Mouse (Mus musculus) megakaryocyte, adult 5-6 weeks (primary cell): ENCODE data around the gene Ifit1bl2. TPM values are rescaled to one million over a fixed set of nuclear protein-coding genes. Genes with fewer than 3 reads are reported as not detected.

ENCODE experiments used
- ATAC-seq: 2 replicates; pipeline ENCODE4 v1.8.0; 2016; ENCODE audit warnings: mild to moderate bottlenecking, inconsistent platforms; ENCODE audit not compliant: poor library complexity, severe bottlenecking
- total RNA-seq, 2 experiments: library from RNA; stranded (forward) in 1 of 2; stranded (reverse) in 1 of 2; fragments of 153-499, 151-499 nt in 1 of 2; fragments of 221-1000, 200-1000 nt in 1 of 2; gene quantifications; 2 replicates each; pipeline versions ENCODE4 v1.2.3 to v1.2.4; 2015 to 2017

Gene Ifit1bl2
- total RNA-seq, 2 experiments from 2014 or later, result 3.8 to 8.1 TPM

- ATAC-seq, result no peak
These were observed 71.3 kb downstream of the Ifit1bl2 start for GRCm38 (mm10) chr19:34568988-34569895.

Other genes starting within 250 kb of the Ifit1bl2 start
- gene Ch25h, start 165.6 kb downstream of the Ifit1bl2 start, total RNA-seq (2015), result not detected in 2 replicates
- gene Ch25h, start 165.6 kb downstream of the Ifit1bl2 start, total RNA-seq (2017), result not detected in 2 replicates
- 119 and 136 TPM in 2 replicates for gene Lipa, start 113.3 kb downstream of the Ifit1bl2 start, total RNA-seq (2015)
- 69.1 and 73.0 TPM in 2 replicates for gene Lipa, start 113.3 kb downstream of the Ifit1bl2 start, total RNA-seq (2017)
- gene Ifit2, start 90.0 kb downstream of the Ifit1bl2 start, total RNA-seq (2015), result 10.1 and 10.2 TPM in 2 replicates
- 20.2 and 21.2 TPM in 2 replicates for gene Ifit2, start 90.0 kb downstream of the Ifit1bl2 start, total RNA-seq (2017)
- 22.6 and 25.4 TPM in 2 replicates for gene Ifit3, start 57.2 kb downstream of the Ifit1bl2 start, total RNA-seq (2015)
- gene Ifit3, start 57.2 kb downstream of the Ifit1bl2 start, total RNA-seq (2017), result 33.0 and 34.0 TPM in 2 replicates
- gene Ifit1bl1, start 38.8 kb downstream of the Ifit1bl2 start, total RNA-seq (2015), result 4.7 and 5.2 TPM in 2 replicates
- 5.7 and 6.4 TPM in 2 replicates for gene Ifit1bl1, start 38.8 kb downstream of the Ifit1bl2 start, total RNA-seq (2017)
- 4.7 and 5.1 TPM in 2 replicates for gene Ifit3b, start 32.8 kb downstream of the Ifit1bl2 start, total RNA-seq (2015)
- gene Ifit3b, start 32.8 kb downstream of the Ifit1bl2 start, total RNA-seq (2017), result 4.2 and 5.1 TPM in 2 replicates
- 7.5 and 13.0 TPM in 2 replicates for gene Ifit1, start 128 bp upstream of the Ifit1bl2 start, total RNA-seq (2015)
- gene Ifit1, start 128 bp upstream of the Ifit1bl2 start, total RNA-seq (2017), result 8.7 and 10.6 TPM in 2 replicates
- not detected in 2 replicates for gene Slc16a12, start 106.5 kb upstream of the Ifit1bl2 start, total RNA-seq (2015)
- not detected in 2 replicates for gene Slc16a12, start 106.5 kb upstream of the Ifit1bl2 start, total RNA-seq (2017)
- gene Pank1, start 238.7 kb upstream of the Ifit1bl2 start, total RNA-seq (2015), result 6.2 and 7.7 TPM in 2 replicates
- gene Pank1, start 238.7 kb upstream of the Ifit1bl2 start, total RNA-seq (2017), result 3.3 and 5.0 TPM in 2 replicates